Mouse (Mus musculus) embryo, embryonic 9.5 days (tissue): ENCODE data around the gene Aqp8.
A peak's percentile ranks its signal among the peaks of the same experiment; 100 is the strongest.

ENCODE experiments used
- DNase-seq: peaks from one replicate; pipeline ENCODE4 v3.0.0-alpha.2; 2017; ENCODE audit errors: extremely low spot score

Gene Aqp8

DNA sequence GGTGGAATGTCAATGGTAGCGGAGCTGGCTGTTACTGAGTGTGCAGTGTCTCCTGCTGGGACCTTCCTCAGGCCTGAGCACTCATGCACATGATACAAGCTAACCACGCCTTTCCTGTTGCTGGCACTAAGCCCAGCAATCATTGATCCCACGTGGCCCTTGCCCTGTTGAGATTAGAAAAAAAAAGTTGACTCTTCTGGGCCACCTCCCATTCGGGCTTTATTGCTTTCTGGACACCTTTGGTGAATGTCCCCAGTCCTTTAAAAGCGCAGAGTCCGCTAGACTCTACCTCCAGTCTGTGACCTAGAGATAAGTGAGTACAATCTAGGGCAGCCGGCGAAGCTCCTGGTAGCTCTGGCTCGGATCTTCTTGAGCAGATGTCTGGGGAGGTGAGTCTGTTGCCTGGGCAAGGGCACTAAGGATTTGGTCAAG, at the start of gene Aqp8:
Aqp8 (plus strand) TSS at position 222 of the 432 bp plus-strand sequence.
- no peak for DNase-seq

DNA sequence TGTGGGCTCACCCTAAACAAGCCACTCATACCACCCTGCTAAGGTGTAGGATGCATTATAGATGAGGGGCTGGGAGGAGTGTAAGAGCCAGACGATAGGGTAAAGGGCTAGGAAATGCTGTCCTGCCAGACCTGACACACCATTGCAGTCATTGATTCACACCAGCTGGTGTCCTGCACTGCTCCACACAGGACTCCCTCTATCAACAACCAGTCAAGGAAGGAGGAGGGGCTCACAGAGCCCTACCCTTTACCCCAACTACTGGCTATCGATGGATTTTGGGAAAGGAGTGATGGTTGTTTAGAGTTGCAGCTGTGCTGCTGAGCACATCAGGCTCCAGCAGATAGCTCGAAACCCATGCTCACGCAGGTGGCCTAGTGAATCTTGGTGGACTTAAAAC, 45.3 kb upstream of the Aqp8 start:
- no peak for DNase-seq

DNA sequence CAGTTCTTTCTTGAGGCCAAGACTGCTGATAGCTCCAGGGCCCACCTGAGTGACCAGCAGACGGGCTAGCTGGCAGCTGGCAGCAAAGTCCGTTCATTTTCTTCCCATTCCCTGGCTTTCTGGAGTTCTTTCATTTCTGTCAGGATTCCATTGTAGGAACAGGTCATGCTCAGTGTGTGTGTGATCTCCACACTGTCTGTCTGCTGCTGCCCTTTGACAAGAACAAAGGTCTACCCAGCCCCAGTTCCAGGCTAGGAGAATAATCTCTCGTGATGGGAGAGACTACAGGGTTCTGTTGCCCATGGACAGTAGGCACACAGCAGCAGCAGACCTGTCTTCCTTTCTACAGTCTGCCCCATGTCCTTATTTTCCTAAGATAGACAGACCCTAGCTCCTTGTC, 44.4 kb upstream of the Aqp8 start:
- no peak for DNase-seq

DNA sequence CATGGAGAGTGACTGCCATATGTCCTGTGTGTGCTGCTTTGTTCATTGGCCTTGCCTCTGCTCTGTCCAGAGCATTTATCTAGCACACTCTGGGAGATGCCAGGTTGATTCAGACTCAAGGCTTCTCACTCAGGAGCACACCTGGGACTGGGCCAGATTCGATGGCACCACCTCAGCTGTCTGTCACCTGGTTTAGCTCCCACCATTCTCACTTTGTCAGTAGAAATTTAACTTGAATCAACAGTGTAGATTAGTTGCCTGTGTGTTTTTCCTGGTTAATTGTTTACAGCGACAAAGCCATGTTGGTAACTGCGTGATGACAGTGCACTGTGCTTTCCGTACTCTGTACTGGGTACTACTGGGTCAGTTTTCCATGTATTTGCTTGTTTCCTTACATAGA, 42.1 kb upstream of the Aqp8 start:
- no peak for DNase-seq

DNA sequence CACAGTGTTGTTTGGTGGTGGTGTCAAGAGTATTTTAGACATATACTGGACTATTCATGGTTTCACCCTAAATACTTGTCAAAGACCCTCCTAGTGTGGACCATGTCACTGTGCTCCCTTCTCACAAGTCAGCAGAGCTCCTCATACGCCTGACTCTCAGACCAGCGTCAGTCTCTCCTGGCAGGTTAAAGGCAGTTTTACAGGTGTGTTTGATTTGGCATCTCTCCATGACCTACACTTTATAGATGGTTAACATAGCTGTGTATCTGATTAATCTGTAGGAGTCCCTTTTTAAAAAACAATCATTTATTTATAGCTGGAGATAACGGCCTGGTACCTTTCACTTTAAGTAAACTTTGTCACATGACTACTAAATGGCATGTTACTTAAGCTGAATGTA, 40.1 kb upstream of the Aqp8 start:
- DNase-seq: no peak

DNA sequence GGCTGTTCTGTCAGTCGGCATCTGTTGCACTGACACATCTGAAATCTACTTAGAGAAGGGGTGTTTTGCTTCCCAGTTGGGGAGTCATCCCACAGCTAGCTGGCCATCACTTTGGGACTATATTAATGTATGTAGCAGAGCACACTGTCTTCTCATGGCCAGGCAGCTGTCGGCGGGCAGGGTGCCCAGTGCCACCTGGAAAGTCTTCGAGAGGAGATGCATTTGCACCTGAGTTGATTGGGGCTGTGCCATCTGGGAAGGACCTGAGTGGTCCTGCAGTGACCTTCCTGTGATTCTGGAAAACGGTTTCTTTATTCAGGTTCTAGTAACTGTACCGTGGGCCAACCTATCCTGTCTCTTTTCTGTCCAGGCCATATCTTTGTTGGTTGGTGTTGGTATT, 37.8 kb upstream of the Aqp8 start:
- no peak for DNase-seq

DNA sequence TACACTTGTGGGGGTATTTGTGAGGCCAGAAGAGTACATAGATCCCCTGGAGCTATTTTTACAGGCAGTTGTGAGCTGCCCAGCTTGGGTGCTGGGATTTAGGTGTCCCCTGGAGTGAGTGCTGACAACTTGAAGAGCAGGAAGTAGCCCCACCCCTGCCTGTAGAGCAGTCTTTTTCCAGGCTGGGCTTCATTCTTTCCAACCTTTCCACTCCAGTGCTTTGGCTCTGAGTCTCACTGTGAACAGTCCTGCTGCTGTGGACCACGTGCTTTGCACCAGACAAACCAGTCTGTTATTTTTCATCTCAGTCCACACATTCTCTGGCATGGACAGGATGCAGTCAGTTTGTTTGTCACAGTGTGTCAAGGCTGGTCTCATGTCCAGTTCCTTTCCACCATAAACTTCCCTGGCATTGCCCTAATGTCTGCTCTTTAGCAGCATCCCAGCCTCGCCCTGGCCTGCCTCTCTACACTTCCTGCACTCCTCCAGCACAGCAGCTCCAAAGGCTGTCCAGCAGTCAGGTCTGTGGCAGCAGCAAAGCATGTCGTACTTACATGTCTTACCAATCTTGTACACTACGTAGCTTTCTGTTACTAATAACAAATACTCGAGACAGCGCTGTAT, 36.8 kb upstream of the Aqp8 start:
- DNase-seq: no peak

DNA sequence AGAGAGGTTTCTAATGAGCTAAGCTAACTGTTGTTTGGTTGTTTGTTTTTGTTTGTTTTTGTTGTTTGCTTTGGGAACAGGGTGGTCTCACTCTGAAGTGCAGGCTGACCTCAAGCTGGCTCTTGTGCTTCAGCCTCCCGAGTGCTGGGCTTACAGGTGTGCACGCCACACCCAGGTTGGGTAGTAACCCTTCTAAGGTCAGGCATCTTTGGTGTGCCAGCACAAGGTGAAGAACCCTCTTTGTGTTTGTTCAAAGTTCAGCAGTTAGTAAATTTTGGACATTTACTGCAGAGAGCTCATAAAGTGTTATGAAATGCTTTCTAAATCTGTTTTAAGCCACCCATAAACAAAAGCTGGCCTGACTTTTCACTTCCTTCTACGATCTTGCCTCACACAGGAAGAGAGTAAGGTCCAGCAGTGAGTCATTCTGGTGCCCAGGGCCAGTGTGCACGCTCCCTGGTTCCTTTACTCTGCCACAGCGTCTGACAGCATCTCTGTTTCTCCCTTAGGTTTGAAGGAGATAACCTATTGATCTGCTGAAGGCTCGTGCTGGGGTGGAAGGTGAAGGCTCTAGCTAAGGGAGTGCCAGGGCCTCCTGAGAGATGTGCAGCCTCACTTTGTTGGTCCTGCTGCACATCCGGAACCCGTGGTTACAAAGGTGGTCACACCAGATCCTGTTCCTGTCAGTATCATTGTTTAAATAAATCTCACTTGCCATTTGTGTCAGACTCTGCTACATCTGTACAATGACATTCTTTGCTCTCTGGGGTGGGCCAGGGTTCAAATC, 32.3 kb upstream of the Aqp8 start:
- no peak for DNase-seq

DNA sequence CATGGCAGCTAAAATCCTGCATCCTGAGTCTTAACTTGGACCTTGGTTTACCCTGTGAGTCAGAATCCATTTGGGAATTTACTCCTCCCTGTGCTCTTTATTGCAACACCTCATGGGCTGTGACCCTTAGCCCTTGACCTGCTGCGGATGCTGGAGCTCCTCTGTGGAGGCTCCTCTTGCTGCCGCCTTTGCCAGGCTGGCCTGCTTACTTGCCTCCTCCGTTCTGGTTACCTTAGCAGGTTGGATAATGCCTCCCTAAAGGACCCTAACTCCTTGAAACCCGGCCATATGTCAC, 31.7 kb upstream of the Aqp8 start:
- DNase-seq: no peak

DNA sequence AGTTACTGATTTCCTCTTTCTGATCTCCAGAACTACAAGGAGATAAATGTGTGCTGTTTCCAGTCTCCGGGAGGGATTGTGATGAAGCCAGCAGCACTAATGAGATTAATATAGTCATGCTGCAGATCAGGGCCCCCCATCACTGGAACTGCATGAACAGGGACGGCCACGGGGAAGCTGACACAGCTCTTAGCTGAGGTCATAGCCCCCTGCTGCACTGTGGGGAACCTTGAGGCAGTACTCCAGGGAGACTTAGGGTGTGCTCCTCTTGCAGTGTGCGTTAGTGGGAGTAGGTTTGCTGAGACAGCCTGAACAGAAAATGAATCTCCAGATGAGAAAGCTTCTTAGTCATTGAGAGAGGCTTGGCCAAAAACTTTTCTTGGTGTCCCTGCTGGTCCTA, 30.9 kb upstream of the Aqp8 start:
- DNase-seq: no peak

DNA sequence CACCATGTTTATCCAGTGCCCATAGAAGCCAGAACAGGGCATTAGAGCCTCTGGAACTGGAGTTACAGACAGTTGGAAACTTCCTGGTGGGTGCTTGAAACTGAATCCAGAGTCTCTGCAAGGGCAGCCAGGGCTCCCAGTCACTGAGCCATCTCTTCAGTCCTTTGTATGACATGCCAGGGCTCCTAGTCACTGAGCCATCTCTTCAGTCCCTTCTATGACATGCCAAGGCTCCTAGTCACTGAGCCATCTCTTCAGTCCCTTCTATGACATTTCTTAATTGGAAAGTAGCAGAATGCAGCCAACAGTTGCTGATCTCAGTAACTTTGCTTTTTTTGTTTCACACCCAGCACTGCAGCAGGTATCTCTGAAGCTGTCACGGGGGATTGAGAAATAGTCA, 20.0 kb upstream of the Aqp8 start:
- no peak for DNase-seq

DNA sequence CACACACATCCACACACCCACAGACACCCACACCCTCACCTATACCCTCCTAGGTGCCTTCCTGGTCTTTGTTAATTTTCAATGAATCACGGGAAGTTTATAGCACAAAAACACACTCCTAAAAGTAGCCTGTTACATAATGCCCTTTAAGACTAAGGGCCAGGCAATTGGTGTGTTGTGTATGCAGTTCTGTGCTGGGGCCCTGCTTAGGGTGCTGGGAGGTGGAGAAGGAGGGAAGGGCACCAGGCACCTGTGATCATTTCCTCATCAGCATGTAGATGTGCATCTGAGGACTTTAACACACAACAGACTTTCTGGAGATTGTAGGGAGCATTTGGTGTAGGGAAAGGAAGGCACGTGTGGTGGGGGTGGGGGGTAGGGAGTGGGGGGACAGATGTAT, 13.3 kb upstream of the Aqp8 start:
- no peak for DNase-seq

DNA sequence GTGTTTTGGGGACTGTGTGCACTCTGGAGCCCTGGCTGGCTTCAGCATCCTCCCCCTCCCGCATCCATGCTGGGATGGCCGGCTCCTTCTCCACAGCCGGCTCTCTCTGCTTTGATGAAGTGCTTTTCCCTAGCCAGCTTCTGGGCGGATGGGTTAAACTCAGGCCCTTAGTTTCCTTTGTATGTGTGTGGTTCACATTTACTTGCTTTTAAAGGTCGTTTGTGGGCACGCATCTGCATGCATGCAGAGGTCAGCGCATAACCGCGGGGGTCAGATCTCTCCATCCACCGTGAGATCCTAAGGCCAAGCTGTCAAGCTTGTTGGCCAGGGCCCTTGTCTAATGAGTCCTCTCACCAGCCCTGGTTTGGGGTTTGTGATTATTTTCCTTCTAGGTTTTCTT, 12.4 kb upstream of the Aqp8 start:
- no peak for DNase-seq

DNA sequence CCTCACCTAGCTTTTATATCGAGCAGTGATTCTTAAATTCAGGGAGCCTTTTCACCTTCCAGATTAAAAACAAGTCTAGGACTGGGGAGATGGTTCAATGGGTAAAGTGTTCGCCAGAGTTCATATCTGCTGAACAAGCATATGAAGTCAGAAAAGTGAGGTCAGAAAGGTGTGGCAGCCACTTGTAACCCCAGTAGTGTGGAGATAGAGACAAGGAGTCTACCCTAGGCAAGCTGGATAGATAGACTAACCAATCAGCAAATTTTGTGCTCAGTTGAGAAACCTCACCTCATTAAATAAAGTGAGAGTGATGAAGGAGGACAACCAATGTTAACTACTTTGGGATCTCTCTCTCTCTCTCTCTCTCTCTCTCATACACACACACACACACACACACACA, 11.6 kb upstream of the Aqp8 start:
- no peak for DNase-seq

DNA sequence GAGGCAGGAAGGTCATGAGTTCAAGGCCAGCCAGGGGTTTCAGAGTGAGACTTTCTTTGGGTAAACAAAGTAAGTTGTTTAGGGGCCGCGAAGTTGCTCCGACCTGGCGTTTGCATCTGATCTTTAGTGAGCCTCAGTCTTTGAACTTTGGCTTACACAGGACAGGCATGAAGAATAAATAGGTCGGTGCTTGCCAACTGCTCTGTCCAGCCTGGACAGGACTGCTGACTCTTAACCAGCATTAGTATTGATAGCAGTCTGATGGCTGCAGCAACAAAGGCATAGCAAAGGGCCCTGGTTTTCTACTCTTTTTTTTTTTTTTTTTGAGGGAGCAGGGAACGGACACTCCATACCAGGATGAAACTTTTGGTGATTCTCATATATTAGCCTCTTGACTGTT, 9.5 kb upstream of the Aqp8 start:
- DNase-seq: no peak

DNA sequence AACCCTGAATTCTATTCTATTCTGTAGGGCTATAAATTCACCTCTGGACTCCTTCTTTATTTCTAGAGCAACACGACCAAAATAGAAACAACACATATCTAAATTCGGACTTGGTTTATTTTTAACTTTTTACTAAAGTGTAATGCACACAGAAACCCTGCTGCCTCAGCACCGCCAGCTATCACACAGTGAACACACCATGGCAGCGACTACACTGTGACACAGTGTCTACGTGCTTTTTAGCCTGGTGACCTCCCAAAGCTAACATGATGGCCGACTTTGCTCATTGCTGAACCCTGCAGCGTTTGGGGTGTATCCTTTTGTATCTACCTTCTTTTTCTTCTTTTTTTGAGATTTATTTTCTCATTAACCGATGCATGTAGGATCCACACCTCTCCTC, 9.0 kb upstream of the Aqp8 start:
- DNase-seq: no peak

DNA sequence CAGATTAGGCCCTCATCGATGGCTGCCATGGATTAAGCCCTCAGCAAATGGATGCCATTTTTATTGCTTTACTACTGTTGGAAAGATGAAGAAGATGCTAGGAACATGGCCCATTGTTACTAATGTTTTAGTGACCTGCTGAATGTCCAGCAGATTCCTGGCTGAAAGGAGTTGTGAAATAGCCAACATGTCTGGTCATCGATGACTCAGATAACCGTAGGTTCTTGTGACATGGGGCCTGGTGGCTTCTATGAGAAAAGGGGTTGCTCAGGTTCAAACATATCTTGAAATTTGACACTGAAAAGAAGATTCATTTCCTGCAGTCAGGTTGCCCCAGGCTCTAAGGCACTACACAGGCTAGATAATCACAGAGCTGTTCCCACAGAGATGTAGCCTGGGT, 7.0 kb upstream of the Aqp8 start:
- DNase-seq: no peak

DNA sequence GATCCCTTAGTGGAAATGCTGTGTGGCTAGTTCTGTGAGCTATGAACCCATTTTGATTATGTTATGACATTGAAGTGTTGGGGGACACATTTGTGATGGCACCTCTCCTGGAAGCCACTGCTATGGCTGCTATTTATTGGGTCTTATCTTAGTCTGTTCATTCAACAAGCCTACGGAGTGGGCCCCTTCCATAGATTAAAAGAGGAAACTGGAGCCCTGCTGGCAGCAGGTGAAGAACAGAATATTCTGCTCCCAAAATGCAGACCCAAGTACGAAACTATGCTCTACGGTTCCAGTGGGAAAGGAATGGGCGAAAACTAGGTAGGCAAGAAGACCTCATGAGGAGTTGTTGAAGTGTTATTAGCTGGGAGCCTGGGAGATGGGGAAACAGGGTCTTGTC, 3.8 kb upstream of the Aqp8 start:
- no peak for DNase-seq

DNA sequence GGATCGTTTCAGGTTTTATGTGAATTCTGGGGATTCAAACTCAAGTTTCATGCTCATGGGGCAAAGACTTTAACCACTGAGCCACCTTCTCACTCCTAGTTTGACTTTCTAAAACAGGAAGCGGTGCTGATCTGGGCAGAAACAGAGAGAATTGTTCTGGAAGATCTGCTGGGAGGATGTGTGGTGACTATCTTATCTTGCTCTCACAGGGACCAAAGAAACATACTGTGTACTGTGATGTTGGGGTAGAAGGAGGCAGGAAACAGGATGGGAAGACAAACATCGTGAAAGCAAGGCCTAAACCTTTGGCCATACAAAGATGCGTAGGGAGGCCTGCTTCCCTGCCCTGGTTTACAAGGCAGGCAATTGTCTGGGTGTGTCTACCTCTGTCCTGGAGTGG, 2.8 kb upstream of the Aqp8 start:
- DNase-seq: no peak

DNA sequence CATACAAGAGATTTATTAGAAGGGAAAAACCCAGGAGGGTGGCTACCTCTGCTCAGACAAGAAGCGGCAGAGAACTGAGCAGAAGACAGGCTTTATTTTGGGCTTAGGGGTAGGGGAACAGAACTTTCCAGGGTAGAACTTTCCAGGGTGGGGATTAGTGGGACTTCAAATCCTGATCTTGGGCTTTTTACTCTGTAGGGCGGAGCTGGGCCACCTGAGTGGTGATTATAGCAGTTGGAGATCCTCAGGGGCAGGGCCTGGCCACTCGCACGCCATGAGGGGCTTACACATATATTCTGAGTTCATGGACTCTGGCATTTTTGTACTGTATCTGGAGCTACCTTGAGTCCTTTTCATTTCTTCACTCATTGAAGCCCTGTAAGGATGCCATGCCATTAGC, 775 bp upstream of the Aqp8 start:
- no peak for DNase-seq

DNA sequence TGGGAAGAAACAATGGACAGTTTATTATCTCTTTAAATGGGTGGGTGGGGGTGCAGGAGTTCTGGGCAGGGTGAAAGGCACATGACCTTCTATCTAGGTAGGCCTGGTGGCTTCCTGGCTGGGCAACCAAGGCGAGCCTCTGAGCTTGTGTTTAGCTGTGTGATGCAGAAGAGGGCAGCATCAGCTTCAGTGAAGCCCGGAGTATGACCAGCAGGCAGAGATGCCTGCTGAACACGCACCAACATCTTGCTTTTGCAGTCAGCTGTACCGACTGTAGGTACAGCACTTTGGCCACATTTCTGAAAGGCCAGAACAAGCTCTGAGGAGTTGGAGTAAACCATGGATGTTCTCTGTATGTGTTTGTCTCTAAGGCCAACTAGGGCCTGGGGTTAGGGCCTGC, 1.5 kb downstream of the Aqp8 start:
- DNase-seq: no peak

DNA sequence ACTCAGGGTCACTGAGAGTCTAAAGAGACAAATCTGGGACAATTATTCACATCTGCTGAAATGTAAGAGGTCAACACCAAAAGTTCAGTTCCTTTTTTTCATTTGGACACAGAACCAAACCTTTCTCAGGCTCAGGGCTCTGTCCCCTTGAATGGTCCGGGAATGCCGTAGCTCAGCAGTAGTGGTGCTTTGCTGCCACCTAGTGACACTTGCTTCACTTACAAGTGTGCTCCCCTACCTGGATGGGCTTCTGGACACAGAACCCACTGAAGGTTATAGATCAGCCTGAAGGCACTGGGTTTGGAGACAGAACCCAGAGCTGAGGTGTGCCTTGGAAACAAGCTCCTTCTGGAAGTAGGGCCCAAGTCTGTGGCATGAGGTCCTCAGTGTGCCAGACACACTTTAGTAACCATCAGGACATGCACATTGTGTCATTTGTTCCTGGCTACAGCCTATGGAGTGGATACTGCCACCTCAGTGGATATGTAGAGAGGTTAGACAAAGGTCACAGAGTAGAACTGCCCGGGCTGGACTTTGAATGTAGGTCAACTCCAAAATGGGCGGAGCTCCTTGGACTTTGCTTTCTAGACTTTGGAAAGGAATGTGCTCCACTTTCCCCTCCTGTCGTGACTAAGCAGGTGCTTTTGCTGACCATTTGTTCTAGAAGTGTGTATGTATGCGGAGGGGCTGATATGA, 3.7 kb downstream of the Aqp8 start:
- peak; percentile 74 for DNase-seq

DNA sequence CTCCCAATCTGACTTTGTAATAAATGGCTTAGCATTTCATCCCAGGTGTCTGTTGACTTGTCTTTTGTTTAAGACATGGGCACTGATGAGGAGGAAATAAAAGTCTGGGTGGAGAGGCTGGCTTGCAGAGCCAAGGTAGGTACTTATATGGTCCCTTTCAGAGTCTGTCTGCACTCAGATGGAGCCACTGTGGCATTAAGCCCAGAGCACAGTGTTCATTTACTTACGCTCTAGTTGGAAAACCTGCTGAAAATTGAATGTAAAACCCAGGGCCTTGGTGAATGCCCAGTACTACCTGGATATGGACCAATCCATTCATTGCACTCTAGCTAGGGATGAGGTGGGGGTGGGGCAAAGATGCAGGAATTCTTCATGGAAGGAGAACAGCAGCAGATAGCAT, 5.9 kb downstream of the Aqp8 start:
- no peak for DNase-seq
